Mouse (Mus musculus): ENCODE results near the gene Nkiras2.
"Not testable (repeated sequence)": the region's sequence is repeated elsewhere in the genome, so short reads cannot be mapped to it uniquely, and the experiment has no call there.

Gene Nkiras2

GRCm38 (mm10) chr11:100618761-100619484 lies at the start of gene Nkiras2:
Nkiras2 (plus strand) TSS chr11:100619244.
- DNase-seq = peak; percentile 74 to 85

- DNase-seq = no peak
These were observed 49.3 kb upstream of the Nkiras2 start for GRCm38 (mm10) chr11:100569789-100570188.

GRCm38 (mm10) chr11:100570430-100571201 lies 48.4 kb upstream of the Nkiras2 start:
- peak; percentile 65 to 86 for DNase-seq

GRCm38 (mm10) chr11:100571202-100571567 lies 47.9 kb upstream of the Nkiras2 start:
- DNase-seq = no peak

GRCm38 (mm10) chr11:100574188-100574587 lies 44.9 kb upstream of the Nkiras2 start:
- DNase-seq = no peak

GRCm38 (mm10) chr11:100574708-100575483 lies 44.1 kb upstream of the Nkiras2 start, which contains the start of gene Cnp:
Cnp (plus strand) TSS chr11:100574904.
- DNase-seq = peak; percentile 87 to 91

- DNase-seq = no peak
These were observed 43.6 kb upstream of the Nkiras2 start for GRCm38 (mm10) chr11:100575484-100575855.

GRCm38 (mm10) chr11:100576256-100576655 lies 42.8 kb upstream of the Nkiras2 start:
- DNase-seq = no peak

GRCm38 (mm10) chr11:100577852-100578599 lies 41.0 kb upstream of the Nkiras2 start:
- DNase-seq = no peak

GRCm38 (mm10) chr11:100579116-100579799 lies 39.8 kb upstream of the Nkiras2 start:
- no peak for DNase-seq

- DNase-seq = no peak
These were observed 38.8 kb upstream of the Nkiras2 start for GRCm38 (mm10) chr11:100580275-100580674.

GRCm38 (mm10) chr11:100581756-100582155 lies 37.3 kb upstream of the Nkiras2 start:
- DNase-seq = peak; percentile 34 to 47

GRCm38 (mm10) chr11:100582413-100582812 lies 36.6 kb upstream of the Nkiras2 start:
- DNase-seq = not testable (repeated sequence)

GRCm38 (mm10) chr11:100582836-100583235 lies 36.2 kb upstream of the Nkiras2 start:
- no peak for DNase-seq

- DNase-seq = no peak
These were observed 34.5 kb upstream of the Nkiras2 start for GRCm38 (mm10) chr11:100584561-100584961.

GRCm38 (mm10) chr11:100585148-100585547 lies 33.9 kb upstream of the Nkiras2 start:
- no peak for DNase-seq

- no peak for DNase-seq
These were observed 30.6 kb upstream of the Nkiras2 start for GRCm38 (mm10) chr11:100588462-100588861.

GRCm38 (mm10) chr11:100592346-100593046 lies 26.5 kb upstream of the Nkiras2 start:
- no peak for DNase-seq

- DNase-seq = no peak
These were observed 24.4 kb upstream of the Nkiras2 start for GRCm38 (mm10) chr11:100594608-100595007.

GRCm38 (mm10) chr11:100595533-100595932 lies 23.5 kb upstream of the Nkiras2 start:
- DNase-seq = no peak

- DNase-seq = no peak
These were observed 21.0 kb upstream of the Nkiras2 start for GRCm38 (mm10) chr11:100598074-100598473.

Measured in kidney, postnatal 25 days (tissue).